Mouse (Mus musculus): ENCODE measurements around the gene Mmp25. TPM values are rescaled to one million over a fixed set of nuclear protein-coding genes. Genes with fewer than 3 reads are reported as not detected.

Gene Mmp25
- polyA plus RNA-seq, 2 experiments from 2014 or later: 1.0 to 2.0 TPM

GRCm38 (mm10) chr17:23661526-23661925, 16.4 kb upstream of the Mmp25 start:
- no peak for ATAC-seq

GRCm38 (mm10) chr17:23660876-23661200, 15.8 kb upstream of the Mmp25 start:
- no peak for ATAC-seq

- ATAC-seq: no peak
Measured at GRCm38 (mm10) chr17:23660117-23660875, 15.2 kb upstream of the Mmp25 start, which contains the start of gene Bicdl2. Bicdl2 (plus strand) TSS chr17:23660506.

- no peak for ATAC-seq
Measured at GRCm38 (mm10) chr17:23658450-23658849, 13.4 kb upstream of the Mmp25 start.

GRCm38 (mm10) chr17:23654410-23654809, 9.3 kb upstream of the Mmp25 start:
- no peak for ATAC-seq

GRCm38 (mm10) chr17:23654001-23654400, 8.9 kb upstream of the Mmp25 start:
- no peak for ATAC-seq

- ATAC-seq: no peak
Measured at GRCm38 (mm10) chr17:23653324-23653723, 8.2 kb upstream of the Mmp25 start.

GRCm38 (mm10) chr17:23651363-23651762, 6.3 kb upstream of the Mmp25 start:
- no peak for ATAC-seq

GRCm38 (mm10) chr17:23645894-23646293, 817 bp upstream of the Mmp25 start:
- no peak for ATAC-seq

GRCm38 (mm10) chr17:23631241-23631640, 13.8 kb downstream of the Mmp25 start:
- ATAC-seq: no peak

- peak; percentile 94 for ATAC-seq
Measured at GRCm38 (mm10) chr17:23630195-23631020, 14.7 kb downstream of the Mmp25 start.

GRCm38 (mm10) chr17:23627813-23628212, 17.3 kb downstream of the Mmp25 start:
- no peak for ATAC-seq

GRCm38 (mm10) chr17:23620351-23620750, 24.7 kb downstream of the Mmp25 start:
- ATAC-seq: peak; percentile 90

- peak; percentile 64 for ATAC-seq
Measured at GRCm38 (mm10) chr17:23617087-23617486, 28.0 kb downstream of the Mmp25 start.

- peak; percentile 94 for ATAC-seq
Measured at GRCm38 (mm10) chr17:23610361-23610800, 34.7 kb downstream of the Mmp25 start.

- ATAC-seq: no peak
Measured at GRCm38 (mm10) chr17:23609612-23610011, 35.5 kb downstream of the Mmp25 start.

GRCm38 (mm10) chr17:23605220-23605619, 39.9 kb downstream of the Mmp25 start:
- ATAC-seq: no peak

- ATAC-seq: no peak
Measured at GRCm38 (mm10) chr17:23604394-23604793, 40.7 kb downstream of the Mmp25 start.

GRCm38 (mm10) chr17:23603542-23603941, 41.5 kb downstream of the Mmp25 start:
- ATAC-seq: no peak

- ATAC-seq: no peak
Measured at GRCm38 (mm10) chr17:23603077-23603476, 42.0 kb downstream of the Mmp25 start.

GRCm38 (mm10) chr17:23601836-23602585, 43.1 kb downstream of the Mmp25 start:
- no peak for ATAC-seq

GRCm38 (mm10) chr17:23600641-23601622, 44.1 kb downstream of the Mmp25 start, which contains the start of gene Zscan10:
Zscan10 (plus strand) TSS chr17:23600856.
- no peak for ATAC-seq
